Mouse (Mus musculus) midbrain, embryonic 11.5 days (tissue): ENCODE measurements around the gene Kif3c. TPM values are rescaled to one million over a fixed set of nuclear protein-coding genes. Genes with fewer than 3 reads are reported as not detected.

Experiments
- ATAC-seq: fragments of 200-750 bp; cut with Nextera tagmentation; 2 replicates; pipeline ENCODE4 v1.8.0; 2017; ENCODE audit warnings: moderate TSS enrichment, moderate library complexity; ENCODE audit not compliant: low FRiP score
- DNase-seq: peaks from one replicate; pipeline ENCODE4 v3.0.0; 2015; ENCODE audit warnings: low spot score; ENCODE audit errors: missing footprints
- H3K27ac ChIP-seq: fragments of 300-500 bp; sonication (generic); 2 replicates; pipeline ENCODE4 v1.5.1; 2014; ENCODE audit warnings: low read depth, low read length
- H3K27me3 ChIP-seq: fragments of 300-500 bp; sonication (generic); 2 replicates; pipeline ENCODE4 v1.6.1; 2014; ENCODE audit warnings: mild to moderate bottlenecking, low read length, moderate library complexity, mixed read lengths; ENCODE audit not compliant: control insufficient read depth, insufficient read depth
- H3K36me3 ChIP-seq: fragments of 300-500 bp; sonication (generic); 2 replicates; pipeline ENCODE4 v1.6.1; 2014; ENCODE audit warnings: mild to moderate bottlenecking, low read length, moderate library complexity, mixed read lengths; ENCODE audit not compliant: control insufficient read depth, insufficient read depth
- H3K4me1 ChIP-seq: fragments of 300-500 bp; sonication (generic); 2 replicates; pipeline ENCODE4 v1.6.1; 2014; ENCODE audit warnings: low read length; ENCODE audit not compliant: control insufficient read depth, insufficient read depth
- H3K4me2 ChIP-seq: fragments of 300-500 bp; sonication (generic); 2 replicates; pipeline ENCODE4 v1.6.1; 2014; ENCODE audit warnings: mild to moderate bottlenecking, moderate library complexity
- H3K4me3 ChIP-seq: fragments of 300-500 bp; sonication (generic); 2 replicates; pipeline ENCODE4 v1.5.1; 2014; ENCODE audit warnings: low read depth, low read length
- H3K9ac ChIP-seq: fragments of 300-500 bp; sonication (generic); 2 replicates; pipeline ENCODE4 v1.6.1; 2014; ENCODE audit warnings: low read length
- H3K9me3 ChIP-seq: fragments of 300-500 bp; sonication (generic); 2 replicates; pipeline ENCODE4 v1.6.1; 2016; ENCODE audit warnings: low read length; ENCODE audit not compliant: control insufficient read depth
- WGBS: fragments of 180-500 bp; shearing (Covaris S2); extraction: QIAGEN DNeasy Blood & Tissue Kit; methylation state at CpG from one replicate; pipeline ENCODE4 v1.1.7; 2014; 5-methylcytosine and 5-hydroxymethylcytosine counted together
- polyA plus RNA-seq: library from polyadenylated mRNA; unstranded; fragments of >200 nt; fragmentation: Nextera tagmentation; extraction: Ambion mirVana; gene quantifications from 2 replicates; pipeline ENCODE4 v1.2.1, GENCODE M21; 2014

Gene Kif3c
- polyA plus RNA-seq: 24.0 and 25.7 TPM in 2 replicates

GRCm38 (mm10) chr12:3364508-3365448 lies at the start of gene Kif3c:
Gene Kif3c (plus strand): TSS chr12:3365132.
- no peaks in the 10 kb centered on the region for H3K27me3 ChIP-seq
- peaks cover 17% of the 10 kb centered on the region for H3K4me1 ChIP-seq
- WGBS: 9% methylated on average over 36 of the region's 48 CpGs
- H3K9me3 ChIP-seq: no peaks in the 10 kb centered on the region; the same call in 1 of the 2 replicates
- ATAC-seq (peak; percentile 94), DNase-seq (peak; percentile 98)
- H3K4me3 ChIP-seq: peak within 1 kb of the TSS; percentile 74
- H3K27ac ChIP-seq: peak within 1 kb of the TSS; percentile 73
- peak within 1 kb of the TSS; percentile 77 for H3K4me2 ChIP-seq
- H3K36me3 ChIP-seq: peaks cover 11% of the 10 kb centered on the region
- peak within 1 kb of the TSS; percentile 91 for H3K9ac ChIP-seq

DNA sequence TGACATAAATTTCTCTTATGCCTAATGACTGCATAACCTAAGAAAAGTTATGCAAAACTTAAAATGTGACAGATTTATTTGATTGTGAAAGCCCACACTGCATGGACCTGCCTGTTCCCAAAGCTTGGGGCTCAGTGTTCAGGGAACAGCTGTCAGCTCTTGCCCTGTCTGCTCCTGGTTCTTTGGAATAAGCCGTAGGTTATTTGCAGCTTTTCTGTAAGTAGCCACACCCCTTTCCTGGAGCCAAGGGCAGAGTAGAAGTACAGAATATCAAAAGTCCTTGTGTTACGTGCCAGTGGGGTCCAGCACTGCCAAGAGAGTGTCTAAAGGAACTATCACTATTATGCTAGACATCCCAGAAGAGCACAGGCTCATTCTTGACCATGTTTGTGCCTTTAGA lies 48.8 kb upstream of the Kif3c start:
- DNase-seq (no peak), ATAC-seq (no peak)
- Histone ChIP-seq H3K4me2 (no peak overlapping the region), H3K9ac (no peak overlapping the region), H3K9me3 (no peaks in the 10 kb centered on the region), H3K36me3 (no peaks in the 10 kb centered on the region), H3K27ac (no peak overlapping the region), H3K4me1 (no peaks in the 10 kb centered on the region), H3K27me3 (no peaks in the 10 kb centered on the region), H3K4me3 (no peak overlapping the region)
- WGBS: 58% methylated on average over 2 of the region's 2 CpGs

GRCm38 (mm10) chr12:3316937-3317336 lies 48.0 kb upstream of the Kif3c start:
- H3K27ac ChIP-seq: no peak overlapping the region
- no peak overlapping the region for H3K4me3 ChIP-seq
- DNase-seq: no peak
- no peaks in the 10 kb centered on the region for H3K36me3 ChIP-seq
- no peak for ATAC-seq
- WGBS: 76% methylated on average over 3 of the region's 3 CpGs
- no peaks in the 10 kb centered on the region for H3K27me3 ChIP-seq
- no peaks in the 10 kb centered on the region for H3K9me3 ChIP-seq
- no peak overlapping the region for H3K9ac ChIP-seq
- no peaks in the 10 kb centered on the region for H3K4me1 ChIP-seq
- no peak overlapping the region for H3K4me2 ChIP-seq

GRCm38 (mm10) chr12:3319377-3319776 lies 45.6 kb upstream of the Kif3c start:
- ATAC-seq: no peak
- H3K27me3 ChIP-seq: no peaks in the 10 kb centered on the region
- no peaks in the 10 kb centered on the region for H3K4me1 ChIP-seq
- H3K27ac ChIP-seq: no peak overlapping the region
- no peak overlapping the region for H3K4me2 ChIP-seq
- 78% methylated on average over 4 of the region's 4 CpGs for WGBS
- H3K36me3 ChIP-seq: no peaks in the 10 kb centered on the region
- H3K9ac ChIP-seq: no peak overlapping the region
- H3K4me3 ChIP-seq: no peak overlapping the region
- no peaks in the 10 kb centered on the region for H3K9me3 ChIP-seq
- DNase-seq: no peak

GRCm38 (mm10) chr12:3323241-3323640 lies 41.7 kb upstream of the Kif3c start:
- no peak for ATAC-seq
- Histone ChIP-seq H3K4me1 (no peaks in the 10 kb centered on the region), H3K9ac (no peak overlapping the region), H3K9me3 (no peaks in the 10 kb centered on the region), H3K27ac (no peak overlapping the region), H3K27me3 (no peaks in the 10 kb centered on the region), H3K4me2 (no peak overlapping the region), H3K36me3 (no peaks in the 10 kb centered on the region), H3K4me3 (no peak overlapping the region)
- WGBS: 85% methylated on average over 6 of the region's 6 CpGs
- no peak for DNase-seq

GRCm38 (mm10) chr12:3325232-3325631 lies 39.7 kb upstream of the Kif3c start:
- 83% methylated on average over 2 of the region's 2 CpGs for WGBS
- no peak overlapping the region for H3K4me2 ChIP-seq
- no peak overlapping the region for H3K9ac ChIP-seq

GRCm38 (mm10) chr12:3329677-3330076 lies 35.3 kb upstream of the Kif3c start:
- H3K4me2 ChIP-seq: no peak overlapping the region
- no peak overlapping the region for H3K9ac ChIP-seq
- H3K9me3 ChIP-seq: no peaks in the 10 kb centered on the region; the same call in 1 of the 2 replicates
- ATAC-seq (no peak), DNase-seq (no peak)
- H3K4me3 ChIP-seq: no peak overlapping the region
- no peaks in the 10 kb centered on the region for H3K27me3 ChIP-seq
- no peaks in the 10 kb centered on the region for H3K4me1 ChIP-seq
- no peak overlapping the region for H3K27ac ChIP-seq
- 81% methylated on average over 4 of the region's 4 CpGs for WGBS
- H3K36me3 ChIP-seq: no peaks in the 10 kb centered on the region

More at GRCm38 (mm10) chr12:3325232-3325631, 39.7 kb upstream of the Kif3c start:
- Histone ChIP-seq H3K4me3 (no peak overlapping the region), H3K36me3 (no peaks in the 10 kb centered on the region), H3K9me3 (no peaks in the 10 kb centered on the region; the same call in 1 of the 2 replicates), H3K27me3 (no peaks in the 10 kb centered on the region), H3K4me1 (no peaks in the 10 kb centered on the region), H3K27ac (no peak overlapping the region)
- DNase-seq (no peak), ATAC-seq (no peak)

DNA sequence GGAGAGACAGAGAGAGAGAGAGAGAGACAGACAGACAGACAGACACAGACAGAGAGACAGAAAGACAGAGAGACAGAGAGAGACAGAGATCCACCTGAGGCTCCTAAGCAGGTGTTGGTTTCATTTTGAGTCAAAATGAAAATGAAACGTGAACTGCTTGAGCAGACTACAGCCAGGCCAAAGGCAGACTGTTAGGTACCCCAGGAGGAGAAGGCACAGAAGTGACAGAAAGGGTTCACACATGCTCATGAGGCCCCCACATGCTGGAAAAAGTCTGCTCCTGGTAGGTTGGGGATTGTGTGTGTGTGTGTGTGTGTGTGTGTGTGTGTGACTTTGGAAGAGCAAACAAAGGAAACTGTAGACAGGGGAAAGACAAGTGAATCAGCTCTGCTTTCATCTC lies 26.0 kb upstream of the Kif3c start:
- no peaks in the 10 kb centered on the region for H3K4me1 ChIP-seq
- no peaks in the 10 kb centered on the region for H3K36me3 ChIP-seq
- H3K9me3 ChIP-seq: no peaks in the 10 kb centered on the region; the same call in 1 of the 2 replicates
- ATAC-seq (no peak), DNase-seq (no peak)
- H3K27ac ChIP-seq: no peak overlapping the region
- H3K27me3 ChIP-seq: no peaks in the 10 kb centered on the region
- H3K4me3 ChIP-seq: no peak overlapping the region
- no peak overlapping the region for H3K4me2 ChIP-seq
- H3K9ac ChIP-seq: no peak overlapping the region
- WGBS: 68% methylated on average over 1 of the region's 1 CpGs

DNA sequence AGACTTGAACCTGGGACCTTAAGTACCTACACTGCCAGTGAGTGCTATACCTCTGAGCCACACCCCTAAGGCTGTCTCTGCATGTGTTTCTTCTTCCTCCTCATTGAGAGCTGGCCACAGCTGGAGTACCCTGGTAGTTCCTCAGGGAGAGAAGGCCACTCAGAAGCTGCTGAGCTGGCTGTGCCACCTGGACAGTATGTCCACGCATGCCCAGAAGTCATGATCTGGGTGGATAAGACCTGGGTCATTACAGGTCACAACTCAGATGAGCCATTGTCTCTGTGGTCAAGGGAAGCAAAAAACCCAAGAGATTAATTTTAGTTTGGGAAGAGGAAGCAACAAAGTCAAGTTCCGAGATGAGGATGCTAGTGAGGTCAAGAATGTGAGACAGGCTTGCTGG lies 20.8 kb upstream of the Kif3c start:
- WGBS: 87% methylated on average over 2 of the region's 2 CpGs
- Histone ChIP-seq H3K9ac (no peak overlapping the region), H3K4me3 (no peak overlapping the region), H3K9me3 (no peaks in the 10 kb centered on the region), H3K4me1 (no peaks in the 10 kb centered on the region), H3K27me3 (no peaks in the 10 kb centered on the region), H3K36me3 (no peaks in the 10 kb centered on the region), H3K27ac (no peak overlapping the region), H3K4me2 (no peak overlapping the region)
- DNase-seq (no peak), ATAC-seq (no peak)
